In the genomic region with DNA sequence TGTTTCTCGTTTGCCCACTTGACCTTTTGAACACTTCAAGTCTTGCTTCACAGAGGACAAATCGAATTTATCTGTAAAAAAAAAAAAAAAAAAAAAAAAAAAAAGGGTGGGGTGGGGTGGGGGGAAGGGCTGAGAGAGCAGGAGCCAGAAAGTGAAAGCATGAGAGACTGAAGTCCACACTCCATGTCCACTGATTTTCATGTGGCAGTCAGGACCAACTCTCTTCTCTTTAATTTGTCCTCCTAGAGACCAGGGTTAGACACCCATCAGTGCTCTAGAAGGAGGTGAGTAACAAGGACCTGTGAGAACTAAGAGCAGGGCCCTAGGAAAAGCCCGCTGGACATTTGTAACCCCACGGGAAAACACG, we compare ENCODE assay signal across 14 mouse cellular contexts.
"Had no signal": no experiment of that assay in that cellular context is flagged by ENCODE, and none has a peak within 500 bp of the region (broad histone marks: within the 10 kb centered on the region; RNA-seq: fewer than 3 reads in every experiment).

No protein-coding gene starts in this region.

- H3K9ac ChIP-seq: limb, embryonic 12.5 days; liver, embryonic 13.5 days; lung, embryonic 14.5 days; midbrain, embryonic 15.5 days; neural tube, embryonic 12.5 days had no signal

- H3K27me3 ChIP-seq: limb, embryonic 12.5 days; liver, embryonic 13.5 days; midbrain, embryonic 15.5 days; neural tube, embryonic 12.5 days had no signal

- H3K27ac ChIP-seq: left cerebral cortex, adult 2 months; limb, embryonic 12.5 days; liver, embryonic 13.5 days; midbrain, embryonic 10.5 days; midbrain, embryonic 15.5 days; neural tube, embryonic 12.5 days had no signal

- H3K4me2 ChIP-seq: limb, embryonic 12.5 days; lung, embryonic 14.5 days; midbrain, embryonic 15.5 days; neural tube, embryonic 12.5 days had no signal

- H3K4me3 ChIP-seq: left cerebral cortex, adult 2 months; limb, embryonic 12.5 days; liver, embryonic 13.5 days; midbrain, embryonic 10.5 days; midbrain, embryonic 15.5 days; neural tube, embryonic 12.5 days had no signal

- DNase-seq: kidney, adult 8-10 months; kidney, postnatal 25 days; liver, embryonic 13.5 days; lung, embryonic 14.5 days; lung, postnatal 10 days; lung, postnatal 4 days; right cerebral cortex, adult 18-20 months; right cerebral cortex, postnatal 25 days; thymus, postnatal 4 days had no signal

- H3K9me3 ChIP-seq: limb, embryonic 12.5 days; liver, embryonic 13.5 days; midbrain, embryonic 10.5 days; midbrain, embryonic 15.5 days; neural tube, embryonic 12.5 days had no signal

- ATAC-seq: midbrain, embryonic 15.5 days had no signal

- H3K36me3 ChIP-seq: limb, embryonic 12.5 days; liver, embryonic 13.5 days; midbrain, embryonic 10.5 days; midbrain, embryonic 15.5 days; neural tube, embryonic 12.5 days had no signal

- H3K4me1 ChIP-seq: limb, embryonic 12.5 days; liver, embryonic 13.5 days; neural tube, embryonic 12.5 days had no signal
